Mouse (Mus musculus): ENCODE results near the gene Efna1.

The Efna1 gene

GRCm38 (mm10) chr3:89278107-89278506 is 2.8 kb downstream of the Efna1 start:
- DNase-seq = peak in 1 of 2 experiments; percentile 32

- DNase-seq = peak; percentile 21 to 36
Observed at GRCm38 (mm10) chr3:89277281-89278021, 3.5 kb downstream of the Efna1 start.

DNA sequence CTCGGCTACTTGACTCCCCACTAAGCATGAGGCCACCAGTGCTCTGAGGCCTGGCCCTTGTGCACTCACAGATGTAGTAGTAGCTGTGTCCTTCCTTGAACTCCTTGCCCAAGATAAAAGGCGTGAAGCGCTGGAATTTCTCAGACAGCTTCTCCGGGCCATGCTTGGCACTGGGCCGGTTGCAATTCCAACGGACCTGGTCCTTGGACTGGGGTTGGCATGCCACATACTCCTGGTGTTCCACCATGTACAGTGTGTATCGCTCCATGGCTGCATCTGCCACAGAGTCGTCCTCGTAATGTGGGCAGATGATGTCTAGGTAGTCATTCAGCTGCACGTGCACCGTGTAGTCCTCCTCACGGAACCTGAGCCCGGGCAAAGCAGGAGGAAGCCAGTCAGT is 4.9 kb downstream of the Efna1 start:
- DNase-seq = no peak

- DNase-seq = peak; percentile 34 to 44
Observed at GRCm38 (mm10) chr3:89271760-89272159, 9.2 kb downstream of the Efna1 start.

DNA sequence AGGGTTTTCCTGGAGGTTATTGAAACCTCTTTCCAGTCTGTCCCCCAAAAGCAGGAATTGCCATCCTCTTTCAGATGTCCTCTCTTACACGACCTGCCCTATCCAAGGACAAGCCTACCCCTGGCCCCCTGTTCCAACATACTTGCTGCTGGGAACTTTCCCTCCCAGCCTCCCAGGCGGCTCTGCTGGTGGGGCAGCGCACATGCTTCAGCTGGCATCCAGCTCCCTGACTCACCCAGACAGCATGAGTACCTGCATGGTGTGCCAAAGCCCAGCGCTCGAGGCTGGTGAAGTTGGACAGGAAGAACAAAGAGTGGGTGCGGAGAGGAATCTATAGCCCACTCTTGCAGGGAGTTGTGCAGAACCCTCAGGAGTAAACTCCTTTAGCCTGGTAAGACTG is 10.1 kb downstream of the Efna1 start:
- peak; percentile 67 to 73 for DNase-seq

GRCm38 (mm10) chr3:89270051-89270755 is 10.7 kb downstream of the Efna1 start, which contains the start of gene Slc50a1:
Gene Slc50a1 (minus strand): TSS chr3:89270570.
- DNase-seq = peak; percentile 87 to 89

DNA sequence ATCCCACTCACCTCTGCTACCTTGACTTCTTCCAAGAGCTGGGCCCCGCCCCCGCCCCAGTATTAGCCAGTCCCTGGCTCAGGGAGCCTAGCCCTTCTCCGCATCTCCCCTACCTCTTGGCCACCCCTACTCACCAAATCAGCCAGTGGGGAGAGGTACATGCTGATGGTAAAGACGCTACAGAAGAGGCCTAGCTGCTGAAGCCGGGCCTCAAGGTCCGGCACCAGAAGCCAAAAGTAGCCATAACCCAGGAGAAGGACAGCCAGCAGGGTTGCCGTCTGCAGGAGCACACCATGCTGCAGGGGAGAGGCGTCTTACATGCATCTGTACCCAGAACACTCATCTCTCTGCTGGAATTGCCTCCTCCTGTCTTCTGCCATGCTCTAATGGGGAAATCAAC is 12.0 kb downstream of the Efna1 start:
- no peak for DNase-seq

DNA sequence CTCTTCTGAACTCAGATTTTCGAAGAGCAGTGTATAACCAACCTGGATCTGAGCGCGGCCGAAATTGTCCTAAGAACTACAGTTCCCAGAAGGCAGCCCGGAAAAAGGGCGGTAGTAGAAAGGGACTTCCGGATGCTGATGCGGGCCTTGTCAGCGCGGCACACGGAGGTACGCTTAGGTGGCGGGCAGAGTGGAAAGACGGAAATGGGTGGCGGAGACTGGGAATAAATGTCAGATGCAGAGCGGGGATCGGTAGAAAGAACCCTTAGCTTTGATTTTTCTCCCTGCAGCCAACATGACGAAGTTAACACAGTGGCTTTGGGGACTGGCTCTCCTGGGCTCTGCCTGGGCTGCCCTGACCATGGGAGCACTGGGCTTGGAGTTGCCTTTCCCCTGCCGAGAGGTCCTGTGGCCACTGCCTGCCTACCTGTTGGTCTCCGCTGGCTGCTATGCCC is 14.5 kb downstream of the Efna1 start:
- DNase-seq = peak; percentile 85 to 89

GRCm38 (mm10) chr3:89262417-89262816 is 18.5 kb downstream of the Efna1 start:
- no peak for DNase-seq

DNA sequence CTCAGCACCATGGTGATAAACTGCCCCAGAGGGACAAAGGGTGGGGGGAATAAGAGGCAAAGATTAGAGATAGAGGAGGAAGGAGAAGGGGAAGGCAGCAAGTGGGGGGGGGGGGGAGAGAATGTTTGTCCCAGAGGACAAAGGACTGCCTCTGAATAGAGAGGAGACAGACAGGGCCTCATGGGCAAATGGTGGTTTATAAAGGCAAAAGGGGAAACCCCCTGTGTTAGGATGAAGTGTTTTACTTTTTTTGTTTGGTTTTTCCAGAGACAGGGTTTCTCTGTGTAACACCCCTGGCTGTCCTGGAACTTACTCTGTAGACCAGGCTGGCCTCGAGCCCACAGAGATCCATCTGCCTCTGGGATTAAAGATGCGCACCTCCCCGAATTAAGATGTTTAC is 20.7 kb downstream of the Efna1 start:
- no peak for DNase-seq

- no peak for DNase-seq
Observed at GRCm38 (mm10) chr3:89259076-89259475, 21.9 kb downstream of the Efna1 start, which contains the start of gene Dpm3. Gene Dpm3 (plus strand): TSS chr3:89259358.

- DNase-seq = no peak
Observed at GRCm38 (mm10) chr3:89256177-89256576, 24.8 kb downstream of the Efna1 start.

- DNase-seq = no peak
Observed at GRCm38 (mm10) chr3:89254994-89255393, 25.9 kb downstream of the Efna1 start.

GRCm38 (mm10) chr3:89251365-89251895 is 29.5 kb downstream of the Efna1 start:
- DNase-seq = no peak

DNA sequence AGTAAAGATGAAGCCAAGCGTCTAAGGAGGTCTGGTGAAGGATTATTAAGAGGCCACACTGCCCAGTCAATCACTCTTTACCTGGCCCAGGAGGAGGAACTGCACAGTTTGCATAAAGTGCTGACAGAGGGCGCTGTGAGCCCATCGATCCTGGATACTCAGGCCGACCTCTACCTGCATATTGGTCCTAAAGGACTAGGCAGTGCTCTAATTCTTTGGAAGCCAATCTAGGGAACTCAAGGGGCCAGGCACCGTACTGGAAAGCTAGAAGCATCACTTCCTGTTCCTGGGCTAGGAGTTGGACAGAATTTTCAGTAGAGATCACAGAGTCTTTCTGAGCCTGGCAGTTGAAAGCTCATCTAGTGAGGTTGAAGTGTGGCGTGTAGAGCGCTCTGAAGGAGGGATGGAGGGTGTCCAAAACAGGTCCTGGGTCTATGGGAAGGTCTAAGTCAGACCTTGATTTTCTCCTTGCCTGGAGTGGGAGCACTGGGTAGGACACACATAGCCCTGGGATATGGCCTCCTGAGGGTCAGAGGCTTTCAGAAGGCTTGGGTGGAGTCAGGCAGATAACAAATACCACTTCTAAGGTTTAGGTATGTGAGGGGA is 30.4 kb downstream of the Efna1 start:
- DNase-seq = peak; percentile 74 to 77

- DNase-seq = peak in 1 of 2 experiments; percentile 9
Observed at GRCm38 (mm10) chr3:89247466-89247865, 33.5 kb downstream of the Efna1 start.

- peak; percentile 94 for DNase-seq
Observed at GRCm38 (mm10) chr3:89246261-89247100, 34.5 kb downstream of the Efna1 start, which contains the start of gene Trim46. Gene Trim46 (minus strand): TSS chr3:89246309.

DNA sequence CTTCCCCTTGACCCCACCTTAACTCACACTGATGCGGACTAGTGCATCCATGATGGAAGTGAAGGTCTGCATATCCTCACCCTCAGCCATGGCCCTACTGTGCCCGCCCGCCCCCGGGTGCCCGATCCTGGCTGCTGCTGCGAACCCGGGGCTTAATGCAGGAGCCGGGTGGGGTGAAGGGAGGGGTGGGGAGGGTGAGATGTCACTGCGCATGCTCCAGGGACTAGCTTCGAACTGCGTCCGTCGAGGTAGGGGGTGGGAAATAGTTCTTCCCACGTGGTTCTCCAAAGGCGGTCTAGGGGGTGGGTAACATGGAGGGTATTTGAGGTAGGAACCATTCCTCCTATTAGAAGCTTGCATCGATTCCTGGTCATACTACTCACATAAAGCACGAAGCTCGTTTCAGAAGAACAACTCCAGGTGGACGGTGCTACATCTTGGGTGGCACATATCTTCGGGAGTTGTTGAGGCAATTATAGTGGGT is 35.2 kb downstream of the Efna1 start, which contains the start of gene Krtcap2:
TSS of gene Krtcap2 (plus strand) at position 279 of the 484 bp plus-strand sequence.
- DNase-seq = peak; percentile 74 to 77

DNA sequence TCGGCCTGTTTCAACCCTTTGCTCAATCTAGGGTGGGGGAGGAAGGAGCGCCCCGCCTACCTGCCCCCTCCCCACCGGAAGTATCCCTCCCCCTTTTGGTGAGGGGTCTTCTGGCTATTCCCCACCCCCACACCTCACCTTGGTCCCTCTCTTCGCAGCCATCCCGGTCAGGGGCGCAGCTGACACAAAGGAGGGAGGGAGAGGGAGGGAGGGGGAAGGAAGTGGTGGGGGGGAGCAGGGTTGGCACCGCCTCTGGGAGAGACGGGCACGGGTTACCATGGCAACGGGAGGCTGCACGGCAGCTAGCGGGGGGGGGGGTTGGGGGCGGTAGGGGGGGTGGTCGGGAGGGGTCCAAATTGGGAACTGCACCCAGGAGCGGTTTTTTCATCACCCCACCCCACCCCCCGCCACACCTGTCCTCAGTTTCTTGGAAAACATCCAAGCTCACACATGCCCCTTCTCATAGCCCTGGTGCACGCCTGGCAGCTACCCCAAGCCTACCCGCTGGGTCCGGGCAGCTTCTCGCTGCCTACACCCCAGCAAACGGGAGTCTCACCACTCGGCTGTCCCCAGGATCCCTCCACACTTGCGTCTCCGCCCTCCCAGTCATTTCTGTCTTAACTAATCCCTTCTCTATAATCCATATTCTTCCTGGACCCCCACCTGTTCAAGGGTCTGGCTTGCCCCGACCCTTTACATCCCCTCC is 35.8 kb downstream of the Efna1 start:
- peak; percentile 76 to 78 for DNase-seq

- peak; percentile 58 to 66 for DNase-seq
Observed at GRCm38 (mm10) chr3:89244158-89244981, 36.6 kb downstream of the Efna1 start.
